Comparison of ENCODE assay signal across 10 mouse cellular contexts in genomic region chr11:34008214-34008613, GRCm38 (mm10). TPM values are rescaled to one million over a fixed set of nuclear protein-coding genes. Genes with fewer than 3 reads are reported as not detected.
DNase-seq lines count a peak whose midpoint lies in the region; ATAC-seq and TF ChIP-seq lines count a peak whose summit lies in the region.
"Had no signal": no experiment of that assay in that cellular context is flagged by ENCODE, and none has a peak within 500 bp of the region (broad histone marks: within the 10 kb centered on the region; RNA-seq: fewer than 3 reads in every experiment).

No protein-coding gene starts in this region.

- 88% methylated on average over 11 of the region's 11 CpGs for whole genome bisulfite sequencing in hindbrain, embryonic 16.5 days
- WGBS in hindbrain, embryonic 10.5 days = 87% methylated on average over 11 of the region's 11 CpGs
- 86% methylated on average over 11 of the region's 11 CpGs for WGBS in stomach, postnatal 0 days
- WGBS in neural tube, embryonic 15.5 days = 87% methylated on average over 11 of the region's 11 CpGs

- no peaks in the 10 kb centered on the region for H3K9me3 ChIP-seq in hindbrain, embryonic 16.5 days (ENCODE audit: control insufficient read depth, low read length)
- H3K9me3 ChIP-seq in hindbrain, embryonic 10.5 days = no peaks in the 10 kb centered on the region
- no peaks in the 10 kb centered on the region for H3K9me3 ChIP-seq in stomach, postnatal 0 days (ENCODE audit: control insufficient read depth, low read length)
- H3K9me3 ChIP-seq in neural tube, embryonic 15.5 days (replicated peaks) = no peaks in the 10 kb centered on the region

- H3K9ac ChIP-seq in hindbrain, embryonic 16.5 days (ENCODE audit: low read depth, low read length) = no peak overlapping the region
- H3K9ac ChIP-seq in stomach, postnatal 0 days (ENCODE audit: low read length) = no peak overlapping the region
- no peak overlapping the region for H3K9ac ChIP-seq in neural tube, embryonic 15.5 days (replicated peaks)
- H3K9ac ChIP-seq: lung, embryonic 14.5 days had no signal

- no peak overlapping the region for H3K4me3 ChIP-seq in hindbrain, embryonic 16.5 days (ENCODE audit: low read length)
- H3K4me3 ChIP-seq in hindbrain, embryonic 10.5 days = no peak overlapping the region
- no peak overlapping the region for H3K4me3 ChIP-seq in stomach, postnatal 0 days (ENCODE audit: low read depth, low read length)
- H3K4me3 ChIP-seq in neural tube, embryonic 15.5 days (replicated peaks) = no peak overlapping the region

- no peak for DNase-seq in hindbrain, embryonic 10.5 days (ENCODE audit: low spot score)
- DNase-seq in brain, adult 2 months (ENCODE audit: low read depth, low spot score) = peak; percentile 12
- peak; percentile 28 to 44 for DNase-seq in lung, postnatal 4 days
- no peak for DNase-seq in stomach, postnatal 0 days (ENCODE audit: low spot score)
- no peak for DNase-seq in ovary, postnatal 36 days (ENCODE audit: low spot score)
- DNase-seq in urinary bladder, postnatal 10 days (ENCODE audit: low spot score) = no peak

- no peak for TF ChIP-seq EP300 in stomach, postnatal 0 days (optimal IDR thresholded peaks at IDR 0.05)

- H3K27me3 ChIP-seq in hindbrain, embryonic 16.5 days (replicated peaks; ENCODE audit: control insufficient read depth, insufficient read depth, low read length) = no peaks in the 10 kb centered on the region
- H3K27me3 ChIP-seq in hindbrain, embryonic 10.5 days (ENCODE audit: insufficient read depth, poor library complexity, severe bottlenecking) = no peaks in the 10 kb centered on the region
- no peaks in the 10 kb centered on the region for H3K27me3 ChIP-seq in stomach, postnatal 0 days (ENCODE audit: control insufficient read depth, insufficient read depth, low read length)
- H3K27me3 ChIP-seq in neural tube, embryonic 15.5 days (replicated peaks) = no peaks in the 10 kb centered on the region

- no peak for TF ChIP-seq CTCF in stomach, postnatal 0 days (IDR thresholded peaks at IDR 0.05; ENCODE audit: low read depth)

- H3K36me3 ChIP-seq in hindbrain, embryonic 16.5 days (ENCODE audit: control insufficient read depth, insufficient read depth, low read length) = no peaks in the 10 kb centered on the region
- no peaks in the 10 kb centered on the region for H3K36me3 ChIP-seq in hindbrain, embryonic 10.5 days
- no peaks in the 10 kb centered on the region for H3K36me3 ChIP-seq in stomach, postnatal 0 days (ENCODE audit: control insufficient read depth, insufficient read depth, low read length)
- H3K36me3 ChIP-seq in neural tube, embryonic 15.5 days = no peaks in the 10 kb centered on the region

- no peaks in the 10 kb centered on the region for H3K4me1 ChIP-seq in hindbrain, embryonic 16.5 days (ENCODE audit: control insufficient read depth, insufficient read depth, low read depth, low read length)
- H3K4me1 ChIP-seq in hindbrain, embryonic 10.5 days (replicated peaks) = 0 out of 2 replicates have a peak, but pooled peaks cover 3% of the 10 kb centered on the region
- H3K4me1 ChIP-seq in stomach, postnatal 0 days (replicated peaks; ENCODE audit: control insufficient read depth, insufficient read depth) = no peaks in the 10 kb centered on the region
- no peaks in the 10 kb centered on the region for H3K4me1 ChIP-seq in neural tube, embryonic 15.5 days

- H3K27ac ChIP-seq in hindbrain, embryonic 16.5 days (ENCODE audit: low read depth, low read length) = no peak overlapping the region
- no peak overlapping the region for H3K27ac ChIP-seq in hindbrain, embryonic 10.5 days
- 0 out of 2 replicates have a peak overlapping the region, but pooled peaks have one; percentile 8 for H3K27ac ChIP-seq in stomach, postnatal 0 days (replicated peaks)
- H3K27ac ChIP-seq in neural tube, embryonic 15.5 days (replicated peaks) = no peak overlapping the region

- 0 out of 2 replicates have a peak, but pooled peaks have one; percentile 25 for ATAC-seq in hindbrain, embryonic 16.5 days
- ATAC-seq in stomach, postnatal 0 days (ENCODE audit: low FRiP score, low TSS enrichment) = no peak
- ATAC-seq in neural tube, embryonic 15.5 days (ENCODE audit: low FRiP score) = no peak

- no peak overlapping the region for H3K4me2 ChIP-seq in hindbrain, embryonic 16.5 days (ENCODE audit: low read length)
- H3K4me2 ChIP-seq in stomach, postnatal 0 days (replicated peaks; ENCODE audit: low read depth) = no peak overlapping the region
- no peak overlapping the region for H3K4me2 ChIP-seq in neural tube, embryonic 15.5 days
- H3K4me2 ChIP-seq: lung, embryonic 14.5 days had no signal

RNA-seq across cellular contexts. Expression of gene Kcnip1, which starts 15.3 kb away (rescaled TPM):
- 129 and 146 TPM in 2 replicates for polyA plus RNA-seq in hindbrain, embryonic 16.5 days (2015; fragmentation: Nextera tagmentation; extraction: Ambion mirVana)
- 6.1 and 9.5 TPM in 2 replicates for polyA plus RNA-seq in hindbrain, embryonic 10.5 days (2016; fragmentation: Nextera tagmentation; extraction: Ambion mirVana)
- polyA plus RNA-seq in stomach, postnatal 0 days (2015; fragmentation: Nextera tagmentation; extraction: Ambion mirVana) = 3.9 and 5.1 TPM in 2 replicates
- 129 and 147 TPM in 2 replicates for polyA plus RNA-seq in neural tube, embryonic 15.5 days (2015; fragmentation: Nextera tagmentation; extraction: Ambion mirVana)
- polyA plus RNA-seq: kidney, adult 2 months had no signal

RNA-seq across cellular contexts. Expression of gene Lcp2, which starts 38.5 kb away (rescaled TPM):
- 2.3 TPM in 2 replicates for polyA plus RNA-seq in hindbrain, embryonic 16.5 days (2015; fragmentation: Nextera tagmentation; extraction: Ambion mirVana)
- polyA plus RNA-seq in hindbrain, embryonic 10.5 days (2016; fragmentation: Nextera tagmentation; extraction: Ambion mirVana) = 2.7 and 3.0 TPM in 2 replicates
- polyA plus RNA-seq in stomach, postnatal 0 days (2015; fragmentation: Nextera tagmentation; extraction: Ambion mirVana) = 1.2 and 1.5 TPM in 2 replicates
- 2.0 and 7.3 TPM in 2 replicates for polyA plus RNA-seq in neural tube, embryonic 15.5 days (2015; fragmentation: Nextera tagmentation; extraction: Ambion mirVana)

RNA-seq across cellular contexts. Expression of gene Kcnmb1, which starts 45.4 kb away (rescaled TPM):
- 0.20 and 0.52 TPM in 2 replicates for polyA plus RNA-seq in hindbrain, embryonic 16.5 days (2015; fragmentation: Nextera tagmentation; extraction: Ambion mirVana)
- 0.20 and 0.26 TPM in 2 replicates for polyA plus RNA-seq in hindbrain, embryonic 10.5 days (2016; fragmentation: Nextera tagmentation; extraction: Ambion mirVana)
- polyA plus RNA-seq in stomach, postnatal 0 days (2015; fragmentation: Nextera tagmentation; extraction: Ambion mirVana) = 2.8 and 3.3 TPM in 2 replicates
- polyA plus RNA-seq in neural tube, embryonic 15.5 days (2015; fragmentation: Nextera tagmentation; extraction: Ambion mirVana) = 0.36 and 0.45 TPM in 2 replicates

Comparison
In these comparisons a context has a peak if more than half of its experiments do, and no peak if none do; other contexts are left out.
1. RNA of gene Kcnip1, which starts 15.3 kb away (polyA plus RNA-seq): 129 to 147 TPM in neural tube, embryonic 15.5 days and 129 to 146 TPM in hindbrain, embryonic 16.5 days; 6.1 to 9.5 TPM in hindbrain, embryonic 10.5 days and 3.9 to 5.1 TPM in stomach, postnatal 0 days; every median in the first group is over 10 times any median in the second.
2. DNase-seq: peak in brain, adult 2 months (single experiment) and lung, postnatal 4 days (2 of 2); none in hindbrain, embryonic 10.5 days (single experiment), stomach, postnatal 0 days (single experiment), ovary, postnatal 36 days (single experiment) and urinary bladder, postnatal 10 days (single experiment).